Mouse (Mus musculus): Measurements from ENCODE around the gene Tulp1. TPM values are rescaled to one million over a fixed set of nuclear protein-coding genes. Genes with fewer than 3 reads are reported as not detected.
A peak's percentile ranks its signal among the peaks of the same experiment; 100 is the strongest.
"Not testable (repeated sequence)": the region's sequence is repeated elsewhere in the genome, so short reads cannot be mapped to it uniquely, and the experiment has no call there.

Gene Tulp1
- polyA plus RNA-seq, 1 experiment from 2014 or later: 3.4 TPM

- DNase-seq (ENCODE audit: low spot score); H3K4me1 ChIP-seq (ENCODE audit: control insufficient read depth, insufficient read depth, low read length); H3K27me3 ChIP-seq (ENCODE audit: control insufficient read depth, insufficient read depth, low read length); H3K9ac ChIP-seq (ENCODE audit: low read length); H3K36me3 ChIP-seq (ENCODE audit: control insufficient read depth, insufficient read depth, low read length); H3K4me2 ChIP-seq (ENCODE audit: low read depth, severe bottlenecking); H3K4me3 ChIP-seq (ENCODE audit: low read depth, low read length); H3K27ac ChIP-seq (replicated peaks; ENCODE audit: low read depth, low read length); H3K9me3 ChIP-seq (ENCODE audit: control insufficient read depth, low read length); ATAC-seq (ENCODE audit: insufficient number of reproducible peaks, low FRiP score, low TSS enrichment, low read depth): not testable (repeated sequence)
- WGBS: 93% methylated on average over 7 of the region's 7 CpGs
These were observed 40.6 kb downstream of the Tulp1 start for GRCm38 (mm10) chr17:28324416-28324815.

DNA sequence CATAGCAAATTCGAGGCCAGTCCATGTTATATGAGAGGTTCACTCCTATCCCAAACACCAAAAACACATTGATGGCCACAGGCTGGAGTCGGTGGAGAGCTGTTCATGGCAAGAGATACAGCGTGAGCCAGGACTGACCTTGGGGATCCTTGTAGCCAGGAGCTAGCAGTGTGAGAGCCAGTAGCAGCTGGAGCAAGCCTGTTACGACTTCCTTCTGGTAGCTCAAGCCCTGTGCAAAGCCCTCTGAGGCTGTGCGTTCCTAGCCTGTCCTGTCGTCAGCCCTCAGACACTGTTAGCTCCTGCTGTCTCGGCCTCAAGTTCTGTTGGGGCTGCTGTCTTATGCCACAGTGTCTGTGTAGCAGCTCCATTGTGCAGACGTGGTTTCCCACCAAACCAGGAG is 41.2 kb downstream of the Tulp1 start:
- peaks cover 8% of the 10 kb centered on the region for H3K36me3 ChIP-seq (ENCODE audit: control insufficient read depth, insufficient read depth, low read length)
- no peak overlapping the region for H3K9ac ChIP-seq (ENCODE audit: low read length)
- H3K27me3 ChIP-seq (ENCODE audit: control insufficient read depth, insufficient read depth, low read length): no peaks in the 10 kb centered on the region
- no peak overlapping the region for H3K4me2 ChIP-seq (ENCODE audit: low read depth, severe bottlenecking)
- H3K9me3 ChIP-seq (ENCODE audit: control insufficient read depth, low read length): no peaks in the 10 kb centered on the region
- no peak overlapping the region for H3K4me3 ChIP-seq (ENCODE audit: low read depth, low read length)
- H3K27ac ChIP-seq (replicated peaks; ENCODE audit: low read depth, low read length): no peak overlapping the region
- no peak for ATAC-seq (ENCODE audit: insufficient number of reproducible peaks, low FRiP score, low TSS enrichment, low read depth)
- H3K4me1 ChIP-seq (ENCODE audit: control insufficient read depth, insufficient read depth, low read length): peaks cover 6% of the 10 kb centered on the region
- DNase-seq (ENCODE audit: low spot score): no peak
- 93% methylated on average over 8 of the region's 8 CpGs for WGBS

DNA sequence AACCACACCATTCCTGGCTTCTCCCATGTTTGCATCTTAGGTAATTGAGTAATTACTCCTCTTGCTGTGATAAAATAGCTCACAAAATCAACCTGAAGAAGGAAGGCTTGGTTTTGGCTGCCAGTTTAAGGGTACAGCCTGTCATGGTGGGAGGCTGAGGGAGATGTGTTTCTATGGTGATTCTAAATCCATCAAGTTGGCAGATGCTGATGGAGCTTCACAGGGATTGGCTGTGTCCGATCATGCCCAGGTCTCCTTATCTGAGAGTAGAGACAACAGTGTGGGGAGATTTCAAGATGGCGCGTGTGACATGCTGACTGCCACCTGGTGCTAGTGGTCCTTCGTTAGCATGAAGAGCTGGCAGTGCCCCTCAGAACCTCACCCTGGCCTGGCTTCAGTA is 43.3 kb downstream of the Tulp1 start:
- H3K27ac ChIP-seq (replicated peaks; ENCODE audit: low read depth, low read length): no peak overlapping the region
- ATAC-seq (ENCODE audit: insufficient number of reproducible peaks, low FRiP score, low TSS enrichment, low read depth): no peak
- no peak overlapping the region for H3K4me2 ChIP-seq (ENCODE audit: low read depth, severe bottlenecking)
- H3K36me3 ChIP-seq (ENCODE audit: control insufficient read depth, insufficient read depth, low read length): peaks cover 12% of the 10 kb centered on the region
- no peaks in the 10 kb centered on the region for H3K9me3 ChIP-seq (ENCODE audit: control insufficient read depth, low read length)
- no peak overlapping the region for H3K9ac ChIP-seq (ENCODE audit: low read length)
- H3K4me3 ChIP-seq (ENCODE audit: low read depth, low read length): no peak overlapping the region
- 98% methylated on average over 4 of the region's 4 CpGs for WGBS
- H3K4me1 ChIP-seq (ENCODE audit: control insufficient read depth, insufficient read depth, low read length): no peaks in the 10 kb centered on the region
- DNase-seq (ENCODE audit: low spot score): no peak
- H3K27me3 ChIP-seq (ENCODE audit: control insufficient read depth, insufficient read depth, low read length): no peaks in the 10 kb centered on the region

- H3K27ac ChIP-seq (replicated peaks; ENCODE audit: low read depth, low read length): no peak overlapping the region
- no peak overlapping the region for H3K9ac ChIP-seq (ENCODE audit: low read length)
These were observed 47.3 kb downstream of the Tulp1 start for GRCm38 (mm10) chr17:28317725-28318124.

GRCm38 (mm10) chr17:28317091-28317490 is 47.9 kb downstream of the Tulp1 start:
- Histone ChIP-seq H3K9me3 (ENCODE audit: control insufficient read depth, low read length) (no peaks in the 10 kb centered on the region), H3K4me1 (ENCODE audit: control insufficient read depth, insufficient read depth, low read length) (peaks cover 9% of the 10 kb centered on the region; the same call in 1 of the 2 replicates), H3K9ac (ENCODE audit: low read length) (no peak overlapping the region), H3K36me3 (ENCODE audit: control insufficient read depth, insufficient read depth, low read length) (peaks cover 13% of the 10 kb centered on the region; the same call in 1 of the 2 replicates), H3K27ac (replicated peaks; ENCODE audit: low read depth, low read length) (no peak overlapping the region), H3K4me2 (ENCODE audit: low read depth, severe bottlenecking) (no peak overlapping the region), H3K27me3 (ENCODE audit: control insufficient read depth, insufficient read depth, low read length) (no peaks in the 10 kb centered on the region), H3K4me3 (ENCODE audit: low read depth, low read length) (no peak overlapping the region)
- ATAC-seq (ENCODE audit: insufficient number of reproducible peaks, low FRiP score, low TSS enrichment, low read depth) (no peak), DNase-seq (ENCODE audit: low spot score) (no peak)
- WGBS: 63% methylated on average over 8 of the region's 8 CpGs

More at GRCm38 (mm10) chr17:28317725-28318124, 47.3 kb downstream of the Tulp1 start:
- Histone ChIP-seq H3K4me3 (ENCODE audit: low read depth, low read length) (no peak overlapping the region), H3K4me2 (ENCODE audit: low read depth, severe bottlenecking) (no peak overlapping the region), H3K36me3 (ENCODE audit: control insufficient read depth, insufficient read depth, low read length) (peaks cover 13% of the 10 kb centered on the region; the same call in 1 of the 2 replicates), H3K9me3 (ENCODE audit: control insufficient read depth, low read length) (no peaks in the 10 kb centered on the region), H3K4me1 (ENCODE audit: control insufficient read depth, insufficient read depth, low read length) (peaks cover 9% of the 10 kb centered on the region; the same call in 1 of the 2 replicates), H3K27me3 (ENCODE audit: control insufficient read depth, insufficient read depth, low read length) (no peaks in the 10 kb centered on the region)
- no peak for DNase-seq (ENCODE audit: low spot score)
- ATAC-seq (ENCODE audit: insufficient number of reproducible peaks, low FRiP score, low TSS enrichment, low read depth): no peak
- WGBS: 91% methylated on average over 9 of the region's 9 CpGs

DNA sequence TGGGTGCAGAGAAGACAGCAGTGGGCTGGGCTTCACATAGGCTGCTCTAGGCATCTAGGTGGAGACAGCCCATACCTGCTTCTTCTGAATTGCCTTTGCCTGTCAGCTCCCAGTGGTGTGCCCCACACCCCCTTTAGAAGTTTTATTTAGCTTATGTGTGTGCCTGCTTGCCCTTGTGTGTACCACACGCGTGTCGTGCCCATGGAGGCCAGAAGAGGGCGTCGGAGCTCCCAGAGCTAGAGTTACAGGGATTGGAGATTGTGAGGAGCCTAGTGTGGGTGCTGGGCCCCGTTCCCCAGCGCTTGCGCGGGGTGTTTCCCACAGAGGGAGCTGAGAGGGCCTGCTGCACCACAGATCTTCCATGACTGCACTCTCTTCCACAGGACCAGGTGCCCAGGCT is 48.5 kb downstream of the Tulp1 start:
- no peaks in the 10 kb centered on the region for H3K9me3 ChIP-seq (ENCODE audit: control insufficient read depth, low read length)
- no peak overlapping the region for H3K27ac ChIP-seq (replicated peaks; ENCODE audit: low read depth, low read length)
- 90% methylated on average over 9 of the region's 9 CpGs for WGBS
- no peak for ATAC-seq (ENCODE audit: insufficient number of reproducible peaks, low FRiP score, low TSS enrichment, low read depth)
- DNase-seq (ENCODE audit: low spot score): no peak
- peaks cover 13% of the 10 kb centered on the region; the same call in 1 of the 2 replicates for H3K36me3 ChIP-seq (ENCODE audit: control insufficient read depth, insufficient read depth, low read length)
- H3K27me3 ChIP-seq (ENCODE audit: control insufficient read depth, insufficient read depth, low read length): no peaks in the 10 kb centered on the region
- peaks cover 9% of the 10 kb centered on the region; the same call in 1 of the 2 replicates for H3K4me1 ChIP-seq (ENCODE audit: control insufficient read depth, insufficient read depth, low read length)
- no peak overlapping the region for H3K9ac ChIP-seq (ENCODE audit: low read length)
- H3K4me3 ChIP-seq (ENCODE audit: low read depth, low read length): no peak overlapping the region
- no peak overlapping the region for H3K4me2 ChIP-seq (ENCODE audit: low read depth, severe bottlenecking)

DNA sequence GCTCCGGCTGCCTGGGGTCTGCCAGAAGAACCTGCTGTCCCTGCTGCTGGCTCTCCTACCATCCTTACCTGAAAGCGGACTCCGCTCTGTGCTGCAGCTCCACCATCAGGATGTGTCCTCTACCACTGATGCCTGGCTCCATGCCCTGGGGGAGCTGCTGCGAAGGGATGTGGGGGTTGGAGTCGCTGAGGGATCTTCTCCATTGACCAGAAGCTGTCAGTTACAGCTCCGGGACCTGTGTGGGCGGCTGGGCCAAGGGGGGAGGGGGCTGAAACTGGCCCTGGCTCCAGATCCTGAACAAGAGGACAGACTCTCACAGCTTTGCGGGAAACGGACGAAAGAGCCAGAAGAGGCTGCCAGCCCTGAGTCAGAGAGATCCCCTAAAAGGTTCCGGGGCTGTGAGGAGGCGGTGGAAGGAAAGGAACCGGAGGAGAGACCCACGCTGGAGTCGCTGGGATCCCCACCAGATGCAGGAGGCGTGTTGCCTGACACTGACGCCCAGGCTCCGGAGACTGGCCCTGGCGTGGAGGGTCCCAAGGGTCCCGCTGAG is 49.3 kb downstream of the Tulp1 start:
- no peak overlapping the region for H3K4me2 ChIP-seq (ENCODE audit: low read depth, severe bottlenecking)
- H3K27me3 ChIP-seq (ENCODE audit: control insufficient read depth, insufficient read depth, low read length): no peaks in the 10 kb centered on the region
- no peak overlapping the region for H3K27ac ChIP-seq (replicated peaks; ENCODE audit: low read depth, low read length)
- H3K9ac ChIP-seq (ENCODE audit: low read length): no peak overlapping the region
- ATAC-seq (ENCODE audit: insufficient number of reproducible peaks, low FRiP score, low TSS enrichment, low read depth): no peak
- H3K36me3 ChIP-seq (ENCODE audit: control insufficient read depth, insufficient read depth, low read length): peaks cover 13% of the 10 kb centered on the region; the same call in 1 of the 2 replicates
- DNase-seq (ENCODE audit: low spot score): no peak
- H3K9me3 ChIP-seq (ENCODE audit: control insufficient read depth, low read length): no peaks in the 10 kb centered on the region
- H3K4me1 ChIP-seq (ENCODE audit: control insufficient read depth, insufficient read depth, low read length): peaks cover 9% of the 10 kb centered on the region; the same call in 1 of the 2 replicates
- WGBS: 92% methylated on average over 20 of the region's 20 CpGs
- no peak overlapping the region for H3K4me3 ChIP-seq (ENCODE audit: low read depth, low read length)

DNA sequence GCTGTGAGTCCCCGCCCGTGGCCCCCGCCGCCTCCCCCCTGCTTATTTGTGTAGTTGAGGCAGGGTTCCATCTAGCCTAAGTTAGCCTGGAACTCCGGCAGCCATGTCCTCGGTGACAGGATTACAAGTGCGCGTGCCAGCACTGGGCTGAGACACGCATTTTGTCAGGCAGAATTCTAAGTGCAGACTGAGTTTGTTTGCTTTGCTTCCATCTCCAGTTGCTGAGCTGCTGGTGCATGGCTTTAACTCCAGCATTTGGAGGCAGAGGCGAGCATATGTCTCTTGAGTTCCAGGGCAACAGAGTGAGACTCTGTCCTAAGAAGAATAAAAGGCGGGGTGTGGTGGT is 51.2 kb downstream of the Tulp1 start:
- Histone ChIP-seq H3K9me3 (ENCODE audit: control insufficient read depth, low read length) (no peaks in the 10 kb centered on the region), H3K4me2 (ENCODE audit: low read depth, severe bottlenecking) (peak overlapping the region; percentile 79), H3K27me3 (ENCODE audit: control insufficient read depth, insufficient read depth, low read length) (no peaks in the 10 kb centered on the region), H3K27ac (replicated peaks; ENCODE audit: low read depth, low read length) (peak overlapping the region; percentile 74), H3K36me3 (ENCODE audit: control insufficient read depth, insufficient read depth, low read length) (peaks cover 10% of the 10 kb centered on the region; the same call in 1 of the 2 replicates), H3K4me3 (ENCODE audit: low read depth, low read length) (peak overlapping the region; percentile 81), H3K4me1 (ENCODE audit: control insufficient read depth, insufficient read depth, low read length) (peaks cover 9% of the 10 kb centered on the region; the same call in 1 of the 2 replicates), H3K9ac (ENCODE audit: low read length) (peak overlapping the region; percentile 87)
- DNase-seq (ENCODE audit: low spot score): peak; percentile 62
- peak; percentile 3; the same call in 1 of the 2 replicates for ATAC-seq (ENCODE audit: insufficient number of reproducible peaks, low FRiP score, low TSS enrichment, low read depth)
- 3% methylated on average over 11 of the region's 11 CpGs for WGBS
